Mouse (Mus musculus) bone marrow, adult 2 months (tissue): ENCODE data around the gene Pld5.

Experiments used
- CTCF ChIP-seq: fragments of 200-500 bp; IDR thresholded peaks from 2 replicates; pipeline ENCODE4 v1.5.1; 2011; ENCODE audit warnings: low read length, control low read depth; ENCODE audit not compliant: control insufficient read depth, insufficient read depth
- POLR2A ChIP-seq: fragments of 200-500 bp; IDR thresholded peaks from 2 replicates; pipeline ENCODE4 v1.6.1; 2011; ENCODE audit warnings: low read depth, mild to moderate bottlenecking, control low read depth, low read length, borderline replicate concordance; ENCODE audit not compliant: control insufficient read depth

DNA sequence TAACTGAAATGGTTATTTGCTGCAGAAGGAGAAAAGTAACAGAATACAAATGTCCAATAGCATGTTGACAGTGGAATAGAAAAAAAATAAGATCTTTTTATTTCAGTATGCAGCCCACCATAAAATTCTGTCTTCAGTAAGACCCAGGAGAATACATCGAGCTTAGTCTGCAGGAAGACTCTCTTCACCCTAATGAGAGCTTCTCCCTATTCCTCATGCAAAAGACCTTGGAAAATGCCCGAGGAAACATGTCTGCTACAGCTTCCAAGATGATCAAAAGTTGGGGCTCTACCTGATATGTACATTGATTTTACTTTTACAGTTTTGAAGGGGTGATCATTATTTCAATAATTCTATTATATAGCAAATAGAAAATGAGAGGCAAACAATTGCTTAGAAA is 108.0 kb downstream of the Pld5 start:
- TF ChIP-seq POLR2A (no peak), CTCF (no peak)
